Comparison of ENCODE assay signal across 9 mouse cellular contexts in genomic region chr4:117132794-117133143, GRCm38 (mm10). TPM values are rescaled to one million over a fixed set of nuclear protein-coding genes. Genes with fewer than 3 reads are reported as not detected.
DNase-seq lines count a peak whose midpoint lies in the region; ATAC-seq lines count a peak whose summit lies in the region.
"Had no signal": no experiment of that assay in that cellular context is flagged by ENCODE, and none has a peak within 500 bp of the region (broad histone marks: within the 10 kb centered on the region; RNA-seq: fewer than 3 reads in every experiment).

No protein-coding gene starts in this region.

- no peak for ATAC-seq in lung, embryonic 16.5 days (ENCODE audit: low read depth)
- ATAC-seq in forebrain, embryonic 11.5 days (replicated peaks; ENCODE audit: low FRiP score) = no peak
- no peak for ATAC-seq in limb, embryonic 13.5 days (ENCODE audit: low FRiP score, low read depth)
- no peak for ATAC-seq in stomach, embryonic 14.5 days (ENCODE audit: insufficient number of reproducible peaks, insufficient read depth, low FRiP score, low read depth)

- intact Hi-C loops in gastrocnemius, postnatal 36 days (cut with DNase I) = loop anchor here (5.0 kb wide), 1 partner anchor 305 kb away; no protein-coding TSS in a partner anchor

- peak overlapping the region; percentile 71 for H3K9ac ChIP-seq in lung, embryonic 16.5 days (ENCODE audit: low read length)
- peak overlapping the region; percentile 80 for H3K9ac ChIP-seq in forebrain, embryonic 11.5 days (ENCODE audit: low read length)
- H3K9ac ChIP-seq in limb, embryonic 13.5 days = peak overlapping the region; percentile 81
- peak overlapping the region; percentile 60; the same call in 1 of the 2 replicates for H3K9ac ChIP-seq in stomach, embryonic 14.5 days (replicated peaks; ENCODE audit: low read depth, low read length)

- no peaks in the 10 kb centered on the region for H3K36me3 ChIP-seq in lung, embryonic 16.5 days (ENCODE audit: control insufficient read depth, insufficient read depth, low read length)
- H3K36me3 ChIP-seq in forebrain, embryonic 11.5 days (ENCODE audit: control insufficient read depth, insufficient read depth, low read length) = peaks cover 3% of the 10 kb centered on the region; the same call in 1 of the 2 replicates
- H3K36me3 ChIP-seq in limb, embryonic 13.5 days = peaks cover 18% of the 10 kb centered on the region
- peaks cover 7% of the 10 kb centered on the region; the same call in 1 of the 2 replicates for H3K36me3 ChIP-seq in stomach, embryonic 14.5 days (ENCODE audit: control insufficient read depth, insufficient read depth, low read length)

- no peak for DNase-seq in lung, postnatal 4 days
- DNase-seq in forebrain, embryonic 11.5 days (ENCODE audit: low spot score) = no peak
- DNase-seq in urinary bladder, adult 2 months (ENCODE audit: low spot score) = no peak
- DNase-seq in layer of hippocampus, adult 9-11 months = no peak
- DNase-seq in gastrocnemius, postnatal 36 days = no peak

- H3K27me3 ChIP-seq in lung, embryonic 16.5 days (ENCODE audit: control insufficient read depth, insufficient read depth, low read depth, low read length) = peaks cover 7% of the 10 kb centered on the region
- H3K27me3 ChIP-seq in forebrain, embryonic 11.5 days (ENCODE audit: control insufficient read depth, insufficient read depth, low read length) = peaks cover 3% of the 10 kb centered on the region
- peaks cover 22% of the 10 kb centered on the region for H3K27me3 ChIP-seq in limb, embryonic 13.5 days
- peaks cover 7% of the 10 kb centered on the region; the same call in 1 of the 2 replicates for H3K27me3 ChIP-seq in stomach, embryonic 14.5 days (ENCODE audit: control insufficient read depth, insufficient read depth, low read length)

- no peaks in the 10 kb centered on the region for H3K9me3 ChIP-seq in lung, embryonic 16.5 days (ENCODE audit: control insufficient read depth, low read length)
- no peaks in the 10 kb centered on the region for H3K9me3 ChIP-seq in forebrain, embryonic 11.5 days (ENCODE audit: control insufficient read depth, low read length)
- H3K9me3 ChIP-seq in limb, embryonic 13.5 days = no peaks in the 10 kb centered on the region
- no peaks in the 10 kb centered on the region for H3K9me3 ChIP-seq in stomach, embryonic 14.5 days (ENCODE audit: control insufficient read depth, low read depth, low read length)

- peak overlapping the region; percentile 98 for H3K4me2 ChIP-seq in lung, embryonic 16.5 days (ENCODE audit: low read depth, low read length)
- H3K4me2 ChIP-seq in forebrain, embryonic 11.5 days (ENCODE audit: low read depth, low read length, severe bottlenecking) = peak overlapping the region; percentile 95
- peak overlapping the region; percentile 95 for H3K4me2 ChIP-seq in limb, embryonic 13.5 days (replicated peaks)
- peak overlapping the region; percentile 89 for H3K4me2 ChIP-seq in stomach, embryonic 14.5 days (replicated peaks; ENCODE audit: low read depth, low read length)

- H3K27ac ChIP-seq in lung, embryonic 16.5 days (ENCODE audit: low read length) = no peak overlapping the region
- peak overlapping the region; percentile 41; the same call in 1 of the 2 replicates for H3K27ac ChIP-seq in forebrain, embryonic 11.5 days (ENCODE audit: low read depth, low read length)
- H3K27ac ChIP-seq in limb, embryonic 13.5 days = no peak overlapping the region
- no peak overlapping the region for H3K27ac ChIP-seq in stomach, embryonic 14.5 days (ENCODE audit: low read length)

- peak overlapping the region; percentile 61 for H3K4me3 ChIP-seq in lung, embryonic 16.5 days (ENCODE audit: low read length)
- H3K4me3 ChIP-seq in forebrain, embryonic 11.5 days (ENCODE audit: low read depth, low read length) = peak overlapping the region; percentile 83
- peak overlapping the region; percentile 82 for H3K4me3 ChIP-seq in limb, embryonic 13.5 days
- H3K4me3 ChIP-seq in stomach, embryonic 14.5 days (ENCODE audit: low read depth, low read length) = peak overlapping the region; percentile 59

- H3K4me1 ChIP-seq in lung, embryonic 16.5 days (replicated peaks; ENCODE audit: control insufficient read depth, insufficient read depth, low read length) = peaks cover 12% of the 10 kb centered on the region
- peaks cover 18% of the 10 kb centered on the region for H3K4me1 ChIP-seq in forebrain, embryonic 11.5 days (replicated peaks; ENCODE audit: control insufficient read depth, insufficient read depth, low read length)
- H3K4me1 ChIP-seq in limb, embryonic 13.5 days = peaks cover 21% of the 10 kb centered on the region
- H3K4me1 ChIP-seq in stomach, embryonic 14.5 days (ENCODE audit: control insufficient read depth, insufficient read depth, low read length) = peaks cover 10% of the 10 kb centered on the region; the same call in 1 of the 2 replicates

- WGBS in lung, embryonic 16.5 days = 20% methylated on average over 11 of the region's 11 CpGs
- 1% methylated on average over 11 of the region's 11 CpGs for WGBS in forebrain, embryonic 11.5 days
- 14% methylated on average over 11 of the region's 11 CpGs for WGBS in limb, embryonic 13.5 days
- WGBS in stomach, embryonic 14.5 days = 20% methylated on average over 11 of the region's 11 CpGs

RNA-seq across cellular contexts. Expression of gene Plk3, which starts 1.0 kb away (rescaled TPM):
- 3.0 and 3.2 TPM in 2 replicates for polyA plus RNA-seq in lung, embryonic 16.5 days (2015; fragmentation: Nextera tagmentation; extraction: Ambion mirVana)
- 16.0 and 17.4 TPM in 2 replicates for polyA plus RNA-seq in forebrain, embryonic 11.5 days (2014; fragmentation: Nextera tagmentation; extraction: Ambion mirVana)
- polyA plus RNA-seq in limb, embryonic 13.5 days (2015; fragmentation: Nextera tagmentation; extraction: Ambion mirVana) = 3.1 and 3.5 TPM in 2 replicates
- polyA plus RNA-seq in stomach, embryonic 14.5 days (2014; fragmentation: Nextera tagmentation; extraction: Ambion mirVana) = 2.6 and 3.8 TPM in 2 replicates
- polyA plus RNA-seq in urinary bladder, adult 2 months (2012; rRNA removed) = 12.6 and 15.5 TPM in 2 replicates
- total RNA-seq in gastrocnemius, postnatal 36 days (2021) = 1 to 10 TPM in 1 of 2 experiments, under 1 TPM in 1; 0.86 to 1.5 TPM

RNA-seq across cellular contexts. Expression of gene Tctex1d4, which starts 6.2 kb away (rescaled TPM):
- polyA plus RNA-seq in lung, embryonic 16.5 days (2015; fragmentation: Nextera tagmentation; extraction: Ambion mirVana) = 3.6 and 5.1 TPM in 2 replicates
- not detected in 2 replicates for polyA plus RNA-seq in forebrain, embryonic 11.5 days (2014; fragmentation: Nextera tagmentation; extraction: Ambion mirVana)
- polyA plus RNA-seq in limb, embryonic 13.5 days (2015; fragmentation: Nextera tagmentation; extraction: Ambion mirVana) = not detected in 2 replicates
- not detected in 2 replicates for polyA plus RNA-seq in stomach, embryonic 14.5 days (2014; fragmentation: Nextera tagmentation; extraction: Ambion mirVana)
- polyA plus RNA-seq in urinary bladder, adult 2 months (2012; rRNA removed) = 0.35 and 0.58 TPM in 2 replicates
- total RNA-seq in gastrocnemius, postnatal 36 days (2021) = not detected
- total RNA-seq: left cerebral cortex, adult 8-10 months had no signal

RNA-seq across cellular contexts. Expression of gene Btbd19, which starts 7.2 kb away (rescaled TPM):
- polyA plus RNA-seq in lung, embryonic 16.5 days (2015; fragmentation: Nextera tagmentation; extraction: Ambion mirVana) = 4.5 and 4.9 TPM in 2 replicates
- polyA plus RNA-seq in forebrain, embryonic 11.5 days (2014; fragmentation: Nextera tagmentation; extraction: Ambion mirVana) = 4.1 and 6.5 TPM in 2 replicates
- polyA plus RNA-seq in limb, embryonic 13.5 days (2015; fragmentation: Nextera tagmentation; extraction: Ambion mirVana) = 5.1 and 5.2 TPM in 2 replicates
- 6.7 and 8.5 TPM in 2 replicates for polyA plus RNA-seq in stomach, embryonic 14.5 days (2014; fragmentation: Nextera tagmentation; extraction: Ambion mirVana)
- polyA plus RNA-seq in urinary bladder, adult 2 months (2012; rRNA removed) = 13.0 and 19.4 TPM in 2 replicates
- 1 to 10 TPM; 2.0 to 2.4 TPM for total RNA-seq in gastrocnemius, postnatal 36 days (2021)

RNA-seq across cellular contexts. Expression of gene Rps8, which starts 23.3 kb away (rescaled TPM):
- 858 and 904 TPM in 2 replicates for polyA plus RNA-seq in lung, embryonic 16.5 days (2015; fragmentation: Nextera tagmentation; extraction: Ambion mirVana)
- polyA plus RNA-seq in forebrain, embryonic 11.5 days (2014; fragmentation: Nextera tagmentation; extraction: Ambion mirVana) = 797 and 841 TPM in 2 replicates
- polyA plus RNA-seq in limb, embryonic 13.5 days (2015; fragmentation: Nextera tagmentation; extraction: Ambion mirVana) = 885 and 930 TPM in 2 replicates
- 1,401 and 1,488 TPM in 2 replicates for polyA plus RNA-seq in stomach, embryonic 14.5 days (2014; fragmentation: Nextera tagmentation; extraction: Ambion mirVana)
- polyA plus RNA-seq in urinary bladder, adult 2 months (2012; rRNA removed) = 1,373 and 1,379 TPM in 2 replicates
- total RNA-seq in gastrocnemius, postnatal 36 days (2021) = 100 to 1,000 TPM; 497 to 579 TPM

RNA-seq across cellular contexts. Expression of gene Ptch2, which starts 36.9 kb away (rescaled TPM):
- polyA plus RNA-seq in lung, embryonic 16.5 days (2015; fragmentation: Nextera tagmentation; extraction: Ambion mirVana) = 5.3 and 5.7 TPM in 2 replicates
- 5.8 and 6.4 TPM in 2 replicates for polyA plus RNA-seq in forebrain, embryonic 11.5 days (2014; fragmentation: Nextera tagmentation; extraction: Ambion mirVana)
- 7.9 and 9.4 TPM in 2 replicates for polyA plus RNA-seq in limb, embryonic 13.5 days (2015; fragmentation: Nextera tagmentation; extraction: Ambion mirVana)
- polyA plus RNA-seq in stomach, embryonic 14.5 days (2014; fragmentation: Nextera tagmentation; extraction: Ambion mirVana) = 8.2 and 9.8 TPM in 2 replicates
- 2.2 and 3.3 TPM in 2 replicates for polyA plus RNA-seq in urinary bladder, adult 2 months (2012; rRNA removed)
- total RNA-seq in gastrocnemius, postnatal 36 days (2021) = 1 to 10 TPM in 1 of 2 experiments, under 1 TPM in 1; 0.61 to 1.5 TPM
